Mouse (Mus musculus) midbrain, embryonic 15.5 days (tissue): ENCODE results near the gene Sp7. TPM values are rescaled to one million over a fixed set of nuclear protein-coding genes. Genes with fewer than 3 reads are reported as not detected.

Experiments
- ATAC-seq: fragments of 200-750 bp; cut with Nextera tagmentation; replicated peaks from 2 replicates; pipeline ENCODE4 v1.8.0; 2017; ENCODE audit warnings: moderate TSS enrichment
- H3K27ac ChIP-seq: fragments of 300-500 bp; sonication (generic); 2 replicates; pipeline ENCODE4 v1.5.1; 2015; ENCODE audit warnings: mild to moderate bottlenecking, inconsistent platforms
- H3K27me3 ChIP-seq: fragments of 300-500 bp; sonication (generic); replicated peaks from 2 replicates; pipeline ENCODE4 v1.6.1; 2015; ENCODE audit warnings: inconsistent platforms
- H3K36me3 ChIP-seq: fragments of 300-500 bp; sonication (generic); replicated peaks from 2 replicates; pipeline ENCODE4 v1.6.1; 2015; ENCODE audit warnings: inconsistent platforms
- H3K4me1 ChIP-seq: fragments of 300-500 bp; sonication (generic); 2 replicates; pipeline ENCODE4 v1.6.1; 2015; ENCODE audit warnings: inconsistent platforms
- H3K4me2 ChIP-seq: fragments of 300-500 bp; sonication (generic); 2 replicates; pipeline ENCODE4 v1.6.1; 2015; ENCODE audit warnings: inconsistent platforms, mild to moderate bottlenecking, moderate library complexity
- H3K4me3 ChIP-seq: fragments of 300-500 bp; sonication (generic); 2 replicates; pipeline ENCODE4 v1.5.1; 2015; ENCODE audit warnings: mild to moderate bottlenecking, inconsistent platforms
- H3K9ac ChIP-seq: fragments of 300-500 bp; sonication (generic); 2 replicates; pipeline ENCODE4 v1.6.1; 2015; ENCODE audit warnings: mild to moderate bottlenecking, inconsistent platforms
- H3K9me3 ChIP-seq: fragments of 300-500 bp; sonication (generic); 2 replicates; pipeline ENCODE4 v1.6.1; 2016; ENCODE audit warnings: inconsistent platforms
- WGBS: fragments of 180-500 bp; shearing (Covaris S2); methylation state at CpG from one replicate; pipeline ENCODE4 v1.1.7; 2015; ENCODE audit warnings: mixed read lengths; 5-methylcytosine and 5-hydroxymethylcytosine counted together
- polyA plus RNA-seq: library from polyadenylated mRNA; unstranded; fragments of >200 nt; fragmentation: Nextera tagmentation; extraction: Ambion mirVana; gene quantifications from 2 replicates; pipeline ENCODE4 v1.2.1, GENCODE M21; 2015

Gene Sp7
- 0.09 and 0.26 TPM in 2 replicates for polyA plus RNA-seq

DNA sequence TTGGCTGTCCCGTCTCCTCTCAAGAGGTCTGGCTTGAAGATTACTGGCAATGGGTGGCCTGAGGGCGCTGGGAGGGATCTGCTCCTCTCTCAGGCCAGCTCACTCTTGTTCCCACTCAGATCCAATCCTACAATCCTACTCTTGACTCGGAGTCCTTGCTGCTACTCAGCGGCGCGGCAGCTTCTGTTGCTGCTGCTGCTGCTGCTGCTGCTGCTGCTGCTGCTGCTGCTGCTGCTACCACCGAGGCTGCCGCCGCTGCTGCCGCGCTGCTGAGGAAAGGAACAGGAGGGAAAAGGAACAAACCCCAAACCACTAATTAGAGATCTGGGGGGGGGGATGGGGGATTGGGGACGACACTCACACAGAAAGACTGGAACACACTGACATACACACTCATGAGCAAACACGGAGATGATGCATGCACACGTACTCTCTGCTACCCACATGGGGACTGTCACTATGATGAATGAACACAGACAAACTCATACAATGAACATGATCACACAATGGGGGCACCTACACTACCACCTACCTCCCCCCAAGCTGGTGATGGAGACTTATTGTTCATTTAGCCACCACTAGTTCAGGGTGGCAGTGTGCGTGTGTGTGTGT lies at the start of gene Sp7:
TSS of gene Sp7 (minus strand) at position 450 of the 612 bp plus-strand sequence.
- H3K36me3 ChIP-seq: no peaks in the 10 kb centered on the region
- 0 out of 2 replicates have a peak within 1 kb of the TSS, but pooled peaks have one; percentile 25 for H3K9ac ChIP-seq
- H3K4me2 ChIP-seq: peak within 1 kb of the TSS; percentile 52
- no peak for ATAC-seq
- WGBS: 6% methylated on average over 15 of the region's 15 CpGs
- H3K4me3 ChIP-seq: peak within 1 kb of the TSS; percentile 27
- peaks cover 15% of the 10 kb centered on the region for H3K4me1 ChIP-seq
- no peaks in the 10 kb centered on the region for H3K9me3 ChIP-seq
- H3K27me3 ChIP-seq: peaks cover 24% of the 10 kb centered on the region
- no peak within 1 kb of the TSS for H3K27ac ChIP-seq

DNA sequence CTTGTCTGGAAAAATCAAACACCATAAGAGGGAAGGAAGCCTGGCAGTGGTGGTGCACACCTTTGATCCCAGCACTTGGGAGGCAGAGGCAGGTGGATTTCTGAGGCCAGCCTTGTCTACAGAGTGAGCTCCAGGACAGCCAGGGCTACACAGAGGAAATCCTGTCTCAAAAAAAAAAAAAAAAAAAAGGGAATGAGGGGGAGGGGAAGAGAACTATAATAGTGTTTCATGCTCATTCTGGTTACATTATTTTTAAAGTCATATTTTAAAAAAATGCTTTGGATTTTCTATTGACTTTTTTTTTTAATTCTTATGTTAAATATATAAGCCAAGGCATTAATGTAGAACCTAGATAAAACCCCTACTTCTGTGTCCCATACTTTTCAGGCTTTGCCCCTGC lies 46.7 kb upstream of the Sp7 start:
- Histone ChIP-seq H3K4me2 (no peak overlapping the region), H3K27me3 (no peaks in the 10 kb centered on the region), H3K4me3 (no peak overlapping the region), H3K9me3 (no peaks in the 10 kb centered on the region), H3K27ac (no peak overlapping the region), H3K36me3 (peaks cover 25% of the 10 kb centered on the region), H3K9ac (no peak overlapping the region), H3K4me1 (peaks cover 38% of the 10 kb centered on the region)
- no peak for ATAC-seq

DNA sequence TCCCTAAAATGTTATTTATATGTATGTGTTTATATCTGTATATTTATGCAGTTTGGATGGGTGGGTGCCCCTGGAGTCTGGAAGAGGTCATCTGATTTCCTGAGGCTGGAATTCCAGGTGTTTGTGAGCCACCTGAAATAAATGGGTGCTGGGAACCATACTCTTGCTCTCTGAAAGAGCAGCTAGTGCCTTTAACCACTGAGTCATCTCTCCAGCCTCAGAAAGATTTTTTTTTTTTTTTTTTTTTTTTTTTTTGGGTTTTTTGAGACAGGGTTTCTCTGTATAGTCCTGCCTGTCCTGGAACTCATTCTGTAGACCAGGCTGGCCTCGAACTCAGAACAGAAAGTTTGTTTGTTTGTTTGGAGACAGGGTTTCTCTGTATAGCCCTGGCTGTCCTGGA lies 44.1 kb upstream of the Sp7 start:
- no peak overlapping the region for H3K9ac ChIP-seq
- no peak overlapping the region for H3K27ac ChIP-seq
- no peak overlapping the region for H3K4me3 ChIP-seq
- no peak for ATAC-seq
- H3K4me1 ChIP-seq: peaks cover 57% of the 10 kb centered on the region
- H3K36me3 ChIP-seq: peaks cover 32% of the 10 kb centered on the region
- no peaks in the 10 kb centered on the region for H3K9me3 ChIP-seq
- peak overlapping the region; percentile 21; the same call in 1 of the 2 replicates for H3K4me2 ChIP-seq
- WGBS: 100% methylated on average over 1 of the region's 1 CpGs
- no peaks in the 10 kb centered on the region for H3K27me3 ChIP-seq

DNA sequence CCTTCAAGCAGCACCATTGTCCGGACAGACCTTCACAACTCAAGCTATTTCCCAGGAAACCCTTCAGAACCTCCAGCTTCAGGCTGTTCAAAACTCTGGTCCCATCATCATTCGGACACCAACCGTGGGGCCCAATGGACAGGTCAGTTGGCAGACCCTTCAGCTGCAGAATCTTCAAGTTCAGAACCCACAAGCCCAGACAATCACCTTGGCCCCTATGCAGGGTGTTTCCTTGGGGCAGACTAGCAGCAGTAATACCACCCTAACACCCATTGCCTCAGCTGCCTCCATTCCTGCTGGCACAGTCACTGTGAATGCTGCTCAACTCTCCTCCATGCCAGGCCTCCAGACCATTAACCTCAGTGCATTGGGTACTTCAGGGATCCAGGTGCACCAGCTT lies 42.3 kb upstream of the Sp7 start:
- Histone ChIP-seq H3K36me3 (peaks cover 32% of the 10 kb centered on the region), H3K4me2 (peak overlapping the region; percentile 11; the same call in 1 of the 2 replicates), H3K9me3 (no peaks in the 10 kb centered on the region), H3K27me3 (no peaks in the 10 kb centered on the region), H3K4me3 (no peak overlapping the region), H3K27ac (no peak overlapping the region), H3K4me1 (peaks cover 60% of the 10 kb centered on the region), H3K9ac (no peak overlapping the region; the same call in 1 of the 2 replicates)
- no peak for ATAC-seq
- 88% methylated on average over 3 of the region's 3 CpGs for WGBS

DNA sequence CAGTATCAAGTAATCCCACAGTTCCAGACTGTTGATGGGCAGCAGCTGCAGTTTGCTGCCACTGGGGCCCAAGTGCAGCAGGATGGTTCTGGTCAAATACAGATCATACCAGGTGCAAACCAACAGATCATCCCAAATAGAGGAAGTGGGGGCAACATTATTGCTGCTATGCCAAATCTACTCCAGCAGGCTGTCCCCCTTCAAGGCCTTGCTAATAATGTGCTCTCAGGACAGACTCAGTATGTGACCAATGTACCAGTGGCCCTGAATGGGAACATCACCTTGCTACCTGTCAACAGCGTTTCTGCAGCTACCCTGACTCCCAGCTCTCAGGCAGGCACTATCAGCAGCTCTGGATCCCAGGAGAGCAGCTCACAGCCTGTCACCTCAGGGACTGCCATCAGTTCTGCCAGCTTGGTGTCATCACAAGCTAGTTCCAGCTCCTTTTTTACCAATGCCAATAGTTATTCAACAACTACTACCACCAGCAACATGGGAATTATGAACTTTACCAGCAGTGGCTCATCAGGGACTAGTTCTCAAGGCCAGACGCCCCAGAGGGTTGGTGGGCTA lies 41.7 kb upstream of the Sp7 start:
- no peak overlapping the region for H3K4me2 ChIP-seq

DNA sequence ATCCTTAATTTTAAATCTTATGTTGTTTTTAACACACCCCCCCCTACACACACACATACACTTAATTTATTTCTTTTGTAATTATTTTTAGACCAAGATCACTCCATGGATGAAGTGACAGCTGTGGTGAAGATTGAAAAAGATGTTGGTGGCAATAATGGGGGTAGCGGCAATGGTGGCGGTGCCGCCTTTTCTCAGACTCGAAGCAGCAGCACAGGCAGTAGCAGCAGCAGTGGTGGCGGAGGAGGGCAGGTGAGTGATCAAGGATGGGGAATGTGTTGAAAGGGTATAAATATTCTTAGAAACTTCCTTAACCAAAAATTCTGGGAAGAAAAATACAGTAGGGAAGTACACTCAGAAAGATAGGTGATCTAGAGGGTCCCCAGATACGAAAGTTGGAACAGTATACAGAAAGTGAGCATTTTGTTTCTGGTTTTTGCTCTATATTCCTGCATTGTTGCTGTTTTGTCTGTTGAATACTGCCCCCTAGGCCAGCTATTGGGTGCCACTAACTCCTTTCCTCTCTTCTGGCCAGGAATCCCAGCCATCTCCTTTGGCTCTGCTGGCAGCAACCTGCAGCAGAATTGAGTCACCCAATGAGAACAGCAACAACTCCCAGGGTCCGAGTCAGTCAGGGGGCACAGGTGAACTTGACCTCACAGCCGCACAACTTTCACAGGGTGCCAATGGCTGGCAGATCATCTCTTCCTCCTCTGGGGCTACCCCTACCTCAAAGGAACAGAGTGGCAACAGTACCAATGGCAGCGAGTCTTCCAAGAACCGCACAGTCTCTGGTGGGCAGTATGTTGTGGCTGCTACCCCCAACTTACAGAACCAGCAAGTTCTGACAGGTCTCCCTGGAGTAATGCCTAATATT lies 40.9 kb upstream of the Sp7 start:
- Histone ChIP-seq H3K4me2 (no peak overlapping the region), H3K4me1 (peaks cover 55% of the 10 kb centered on the region)
- no peak for ATAC-seq

More for the DNA sequence above, 41.7 kb upstream of the Sp7 start:
- peaks cover 32% of the 10 kb centered on the region for H3K36me3 ChIP-seq
- H3K9me3 ChIP-seq: no peaks in the 10 kb centered on the region
- H3K4me3 ChIP-seq: no peak overlapping the region
- no peaks in the 10 kb centered on the region for H3K27me3 ChIP-seq
- no peak overlapping the region for H3K27ac ChIP-seq
- 84% methylated on average over 2 of the region's 2 CpGs for WGBS
- peaks cover 55% of the 10 kb centered on the region for H3K4me1 ChIP-seq
- H3K9ac ChIP-seq: no peak overlapping the region
- no peak for ATAC-seq

DNA sequence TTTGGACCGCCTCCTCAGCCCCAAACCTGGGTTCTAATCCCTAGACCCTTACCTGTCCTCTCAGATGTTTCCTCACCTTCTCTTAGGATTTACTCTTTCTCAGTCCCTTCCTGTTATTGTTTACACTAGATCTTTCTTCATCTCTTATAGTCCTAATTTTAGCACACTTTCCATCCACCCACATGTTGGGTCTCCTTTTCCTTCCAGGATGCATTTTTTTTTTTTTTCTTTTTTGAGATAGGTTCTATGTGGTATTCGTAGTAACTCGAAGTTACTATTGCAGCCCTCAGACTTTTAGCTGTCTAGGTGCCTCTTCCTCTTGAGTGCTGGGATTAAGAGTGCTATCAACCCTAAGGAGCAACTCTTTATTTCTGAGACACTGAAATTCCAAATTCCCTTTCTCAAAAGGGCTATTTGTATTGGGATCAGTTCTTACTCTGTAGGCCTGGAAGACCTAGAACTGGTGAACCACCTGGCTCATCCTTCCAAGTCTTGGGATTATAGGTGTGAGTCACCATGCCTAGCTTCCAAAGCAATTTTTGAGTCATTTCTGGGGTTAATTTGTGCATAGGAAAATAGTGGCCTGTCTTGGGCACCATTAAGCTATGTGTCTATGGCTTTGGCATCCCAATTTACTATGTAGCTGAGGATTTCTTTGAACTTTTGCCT lies 40.1 kb upstream of the Sp7 start:
- 20% methylated on average over 3 of the region's 3 CpGs for WGBS
- Histone ChIP-seq H3K9me3 (no peaks in the 10 kb centered on the region), H3K36me3 (peaks cover 27% of the 10 kb centered on the region), H3K27me3 (no peaks in the 10 kb centered on the region), H3K9ac (peak overlapping the region; percentile 82), H3K4me1 (peaks cover 52% of the 10 kb centered on the region), H3K4me3 (peak overlapping the region; percentile 93), H3K4me2 (peak overlapping the region; percentile 57), H3K27ac (peak overlapping the region; percentile 90)
- ATAC-seq: no peak

More for the DNA sequence above, 40.9 kb upstream of the Sp7 start:
- H3K9me3 ChIP-seq: no peaks in the 10 kb centered on the region
- WGBS: 94% methylated on average over 10 of the region's 10 CpGs
- H3K27ac ChIP-seq: no peak overlapping the region
- H3K27me3 ChIP-seq: no peaks in the 10 kb centered on the region
- peaks cover 31% of the 10 kb centered on the region for H3K36me3 ChIP-seq
- no peak overlapping the region for H3K4me3 ChIP-seq
- no peak overlapping the region for H3K9ac ChIP-seq

DNA sequence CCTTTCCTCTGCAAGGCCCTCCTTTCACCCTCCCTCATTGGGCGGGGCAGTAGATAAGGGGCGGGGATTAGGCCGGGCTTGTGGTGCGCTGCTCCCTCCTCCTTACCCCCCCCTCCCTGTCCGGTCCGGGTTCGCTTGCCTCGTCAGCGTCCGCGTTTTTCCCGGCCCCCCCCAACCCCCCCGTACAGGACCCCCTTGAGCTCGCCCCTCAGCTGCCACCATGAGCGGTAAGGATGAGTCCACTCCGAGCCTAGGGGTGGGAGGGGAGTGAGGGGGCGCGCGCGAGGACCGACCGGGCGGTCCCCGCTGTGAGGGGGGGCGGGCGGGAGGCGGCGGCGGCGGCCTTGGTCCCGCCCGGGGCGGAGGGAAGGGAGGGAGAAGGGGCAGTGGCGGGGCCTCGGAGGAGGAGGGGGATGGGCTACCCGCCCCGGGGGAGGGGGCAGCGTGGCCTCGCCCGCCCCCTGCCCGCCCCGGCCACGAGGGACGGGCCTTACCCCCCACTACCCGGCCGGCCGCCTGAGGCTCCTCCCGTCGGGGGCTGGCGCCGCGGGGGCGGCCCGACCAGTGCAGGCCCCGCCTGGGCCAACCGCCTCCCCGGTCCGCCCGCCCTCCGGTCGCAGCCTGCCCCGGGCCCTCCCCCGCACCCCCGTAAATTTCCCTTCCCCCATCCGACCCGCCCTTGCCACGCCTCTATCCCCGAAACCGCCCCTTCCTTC lies 39.4 kb upstream of the Sp7 start:
- H3K4me3 ChIP-seq: peak overlapping the region; percentile 93
- WGBS: under 1% methylated on average over 34 of the region's 69 CpGs
- H3K9ac ChIP-seq: peak overlapping the region; percentile 82
- peaks cover 46% of the 10 kb centered on the region for H3K4me1 ChIP-seq
- no peaks in the 10 kb centered on the region for H3K27me3 ChIP-seq
- H3K36me3 ChIP-seq: peaks cover 27% of the 10 kb centered on the region
- no peak for ATAC-seq
- peak overlapping the region; percentile 57 for H3K4me2 ChIP-seq
- peak overlapping the region; percentile 90 for H3K27ac ChIP-seq
- H3K9me3 ChIP-seq: no peaks in the 10 kb centered on the region

DNA sequence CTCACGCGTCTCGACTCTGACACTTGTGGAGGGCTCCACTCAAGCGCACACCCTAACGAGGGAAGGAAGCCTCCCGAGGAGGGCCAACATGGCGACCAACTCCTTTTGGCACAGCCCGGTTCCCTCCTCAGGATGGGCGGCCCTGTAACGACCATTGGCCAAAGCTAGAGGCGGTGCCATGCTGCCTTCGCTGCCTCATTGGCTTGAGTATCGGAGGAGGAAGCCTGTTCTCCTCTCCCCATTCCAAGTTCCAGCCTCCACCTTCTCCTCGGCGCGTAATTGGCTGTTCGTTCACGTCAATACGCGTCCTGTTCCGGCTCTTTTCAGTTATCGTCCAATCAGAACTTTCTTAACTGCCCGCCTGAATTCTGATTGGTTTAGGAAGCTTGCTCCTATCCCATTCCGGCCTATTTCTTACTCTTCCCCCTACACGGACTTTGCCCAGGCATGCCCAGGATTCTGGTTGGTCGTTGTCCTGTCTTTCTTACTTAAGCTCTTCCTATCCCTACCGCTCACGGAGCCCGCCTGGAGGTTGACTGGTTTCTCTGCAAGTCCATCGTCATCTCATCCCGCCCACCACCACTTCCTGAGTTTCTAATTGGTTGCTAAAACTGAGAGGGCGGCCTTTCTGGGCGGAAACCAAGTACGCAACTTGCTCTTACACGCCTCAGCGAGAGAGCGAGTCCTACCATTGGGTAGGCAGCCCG lies 38.7 kb upstream of the Sp7 start, which contains the start of gene Sp1:
TSS of gene Sp1 (plus strand) at position 655 of the 707 bp plus-strand sequence.
- under 1% methylated on average over 38 of the region's 38 CpGs for WGBS
- peak within 1 kb of the TSS; percentile 98 for H3K27ac ChIP-seq
- no peaks in the 10 kb centered on the region for H3K9me3 ChIP-seq
- H3K27me3 ChIP-seq: no peaks in the 10 kb centered on the region
- H3K4me3 ChIP-seq: peak within 1 kb of the TSS; percentile 93
- H3K36me3 ChIP-seq: peaks cover 26% of the 10 kb centered on the region
- peaks cover 42% of the 10 kb centered on the region for H3K4me1 ChIP-seq
- peak within 1 kb of the TSS; percentile 82 for H3K9ac ChIP-seq
- ATAC-seq: peak; percentile 99
- peak within 1 kb of the TSS; percentile 57 for H3K4me2 ChIP-seq

DNA sequence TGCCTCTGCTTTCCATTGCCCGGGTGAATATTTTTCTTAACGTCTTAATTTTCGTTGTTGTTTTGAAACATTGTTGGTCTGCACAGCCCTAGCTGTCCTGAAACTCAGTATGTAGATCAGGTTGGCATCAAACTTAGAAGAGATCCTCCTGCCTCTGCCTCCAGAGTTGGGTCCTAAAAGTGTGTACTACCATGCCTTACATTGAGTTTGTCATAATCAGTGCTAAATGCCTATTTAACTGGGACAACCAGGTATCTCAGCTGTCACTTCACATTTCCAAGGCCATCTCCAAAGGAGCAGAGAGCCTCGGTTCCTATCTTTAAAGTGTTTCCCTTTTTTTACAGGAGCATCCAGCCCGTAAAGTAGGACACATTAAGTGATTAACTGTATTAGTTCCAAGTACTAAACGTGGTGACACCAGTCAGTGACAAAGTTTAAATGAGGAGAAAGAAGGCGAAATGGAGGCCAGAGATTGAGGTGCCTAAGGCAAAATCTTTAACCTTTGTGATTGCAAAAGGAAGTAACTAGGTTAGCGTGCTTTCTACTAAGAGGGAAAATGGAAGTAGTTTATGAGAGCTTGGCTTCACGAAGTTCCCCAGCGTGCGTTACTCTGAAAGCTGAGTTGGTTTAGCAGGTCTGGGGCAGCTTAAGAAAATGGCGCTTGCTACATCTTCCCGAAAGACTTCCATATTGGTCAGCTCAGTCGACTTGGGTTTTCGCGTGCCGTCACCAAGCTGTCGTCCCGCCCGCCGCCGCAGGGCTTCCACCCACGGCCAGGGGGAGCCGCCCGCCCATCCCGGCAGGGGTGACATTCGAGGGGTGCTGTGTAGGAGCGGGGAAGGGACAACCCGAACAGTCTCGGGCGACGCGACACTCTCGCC lies 37.9 kb upstream of the Sp7 start:
- Histone ChIP-seq H3K9me3 (no peaks in the 10 kb centered on the region), H3K27ac (peak overlapping the region; percentile 98), H3K4me1 (peaks cover 35% of the 10 kb centered on the region), H3K4me3 (peak overlapping the region; percentile 57), H3K9ac (peak overlapping the region; percentile 64), H3K36me3 (peaks cover 18% of the 10 kb centered on the region), H3K27me3 (no peaks in the 10 kb centered on the region), H3K4me2 (peak overlapping the region; percentile 55)
- no peak for ATAC-seq
- 16% methylated on average over 34 of the region's 34 CpGs for WGBS
